Mouse (Mus musculus) MEL (cell line): Measurements from ENCODE around the gene Myo9b. TPM values are rescaled to one million over a fixed set of nuclear protein-coding genes. Genes with fewer than 3 reads are reported as not detected.

Source experiments
- DNase-seq: peaks from one replicate; pipeline ENCODE4 v3.0.0; 2011; ENCODE audit warnings: low read depth, low spot score
- H3K27ac ChIP-seq: 2 replicates; pipeline ENCODE4 v1.5.1; 2012; ENCODE audit warnings: low read depth, mild to moderate bottlenecking, control low read depth, low read length, moderate library complexity; ENCODE audit not compliant: control insufficient read depth
- H3K27me3 ChIP-seq, 2 experiments: fragments of 150-350 bp in 1 of 2; sonication (generic) in 1 of 2; 2 replicates each; pipeline ENCODE4 v1.6.1; 2012; ENCODE audit warnings: low read length in 2 of 2, mild to moderate bottlenecking in 2 of 2, improper control_type of control experiment in 1 of 2, moderate library complexity in 1 of 2; ENCODE audit not compliant: insufficient read depth in 2 of 2, control insufficient read depth in 1 of 2
- H3K36me3 ChIP-seq, 2 experiments: 2 replicates each; pipeline ENCODE4 v1.6.1; 2012 to 2014; ENCODE audit warnings: low read length in 2 of 2, improper control_type of control experiment in 1 of 2, inconsistent platforms in 1 of 2, mild to moderate bottlenecking in 1 of 2; ENCODE audit not compliant: insufficient read depth in 2 of 2, control insufficient read depth in 1 of 2
- H3K4me1 ChIP-seq, 2 experiments: fragments of 150-350 bp in 1 of 2; sonication (generic) in 1 of 2; 2 replicates each; pipeline ENCODE4 v1.6.1; 2012; ENCODE audit warnings: low read length in 2 of 2, improper control_type of control experiment in 1 of 2, mild to moderate bottlenecking in 1 of 2; ENCODE audit not compliant: insufficient read depth in 2 of 2, control insufficient read depth in 1 of 2
- H3K4me3 ChIP-seq, 2 experiments: fragments of 150-350 bp in 1 of 2; sonication (generic) in 1 of 2; 2 replicates each; pipeline ENCODE4 v1.5.1; 2012; ENCODE audit warnings: low read depth in 2 of 2, low read length in 2 of 2, mild to moderate bottlenecking in 2 of 2, moderate library complexity in 2 of 2, control low read depth in 1 of 2, improper control_type of control experiment in 1 of 2; ENCODE audit not compliant: control insufficient read depth in 1 of 2, insufficient read depth in 1 of 2
- H3K79me2 ChIP-seq: 2 replicates; pipeline ENCODE4 v1.6.1; 2012; ENCODE audit warnings: mild to moderate bottlenecking, low read length, moderate library complexity; ENCODE audit not compliant: control insufficient read depth, poor library complexity, insufficient read depth
- H3K9ac ChIP-seq: 2 replicates; pipeline ENCODE4 v1.6.1; 2012; ENCODE audit warnings: low read depth, mild to moderate bottlenecking, control low read depth, low read length, moderate library complexity; ENCODE audit not compliant: control insufficient read depth, poor library complexity, severe bottlenecking
- H3K9me3 ChIP-seq: fragments of 150-350 bp; sonication (generic); replicated peaks from 2 replicates; pipeline ENCODE4 v1.6.1; 2012; ENCODE audit warnings: mild to moderate bottlenecking, low read length, improper control_type of control experiment, moderate library complexity; ENCODE audit not compliant: insufficient read depth
- BHLHE40 ChIP-seq: IDR thresholded peaks from 2 replicates; pipeline ENCODE4 v1.6.1; 2012; ENCODE audit warnings: low read depth, mild to moderate bottlenecking, inconsistent platforms, low read length, improper control_type of control experiment, borderline replicate concordance
- CHD1 ChIP-seq: IDR thresholded peaks from 2 replicates; pipeline ENCODE4 v1.6.1; 2012; ENCODE audit warnings: low read depth, mild to moderate bottlenecking, inconsistent platforms, low read length, improper control_type of control experiment
- CHD2 ChIP-seq: IDR thresholded peaks from 2 replicates; pipeline ENCODE4 v1.6.1; 2011; ENCODE audit warnings: low read length, improper control_type of control experiment
- CTCF ChIP-seq, 3 experiments: IDR thresholded peaks in 2 of 3; conservative IDR thresholded peaks in 1 of 3; 2 replicates each; pipeline ENCODE4 v1.5.1; 2011 to 2012; ENCODE audit warnings: low read length in 3 of 3, low read depth in 2 of 3, mild to moderate bottlenecking in 2 of 3, improper control_type of control experiment in 1 of 3, inconsistent platforms in 1 of 3, mixed read lengths in 1 of 3, moderate library complexity in 1 of 3; ENCODE audit not compliant: control insufficient read depth in 1 of 3, insufficient read depth in 1 of 3, poor library complexity in 1 of 3, severe bottlenecking in 1 of 3
- ELF1 ChIP-seq: IDR thresholded peaks from 2 replicates; pipeline ENCODE4 v1.6.1; 2014; ENCODE audit warnings: low read depth, mild to moderate bottlenecking, inconsistent platforms, low read length, improper control_type of control experiment, moderate library complexity
- EP300 ChIP-seq, 2 experiments: IDR thresholded peaks; 2 replicates each; pipeline ENCODE4 v1.6.1; 2011; ENCODE audit warnings: improper control_type of control experiment in 2 of 2, low read length in 2 of 2, low read depth in 1 of 2, mild to moderate bottlenecking in 1 of 2
- GABPA ChIP-seq: IDR thresholded peaks from 2 replicates; pipeline ENCODE4 v1.6.1; 2012; ENCODE audit warnings: low read depth, mild to moderate bottlenecking, inconsistent platforms, low read length, improper control_type of control experiment, moderate library complexity
- JUND ChIP-seq: IDR thresholded peaks from 2 replicates; pipeline ENCODE4 v1.6.1; 2011; ENCODE audit warnings: low read depth, mild to moderate bottlenecking, improper control_type of control experiment, low read length
- MAFK ChIP-seq: IDR thresholded peaks from 2 replicates; pipeline ENCODE4 v1.6.1; 2011; ENCODE audit warnings: low read depth, mild to moderate bottlenecking, low read length, improper control_type of control experiment, borderline replicate concordance
- MAZ ChIP-seq: IDR thresholded peaks from 2 replicates; pipeline ENCODE4 v1.6.1; 2012; ENCODE audit warnings: low read depth, mild to moderate bottlenecking, inconsistent platforms, low read length, improper control_type of control experiment
- MYB ChIP-seq: IDR thresholded peaks from 2 replicates; pipeline ENCODE4 v1.6.1; 2011; ENCODE audit warnings: mild to moderate bottlenecking, low read depth, low read length, improper control_type of control experiment
- NELFE ChIP-seq: IDR thresholded peaks from 2 replicates; pipeline ENCODE4 v1.6.1; 2011; ENCODE audit warnings: low read depth, low read length, improper control_type of control experiment
- NRF1 ChIP-seq: IDR thresholded peaks from 2 replicates; pipeline ENCODE4 v1.6.1; 2014; ENCODE audit warnings: low read depth, mild to moderate bottlenecking, inconsistent platforms, low read length, improper control_type of control experiment, moderate library complexity; ENCODE audit not compliant: poor library complexity, insufficient read depth, severe bottlenecking
- POLR2AphosphoS2 ChIP-seq: IDR thresholded peaks from 2 replicates; pipeline ENCODE4 v1.6.1; 2011; ENCODE audit warnings: low read length, improper control_type of control experiment
- RAD21 ChIP-seq: IDR thresholded peaks from 2 replicates; pipeline ENCODE4 v1.6.1; 2011; ENCODE audit warnings: mild to moderate bottlenecking, low read depth, low read length, improper control_type of control experiment
- RCOR1 ChIP-seq: IDR thresholded peaks from 2 replicates; pipeline ENCODE4 v1.6.1; 2012; ENCODE audit warnings: low read depth, mild to moderate bottlenecking, inconsistent platforms, low read length, improper control_type of control experiment
- SMC3 ChIP-seq: IDR thresholded peaks from 2 replicates; pipeline ENCODE4 v1.6.1; 2011; ENCODE audit warnings: low read depth, low read length, improper control_type of control experiment
- TAL1 ChIP-seq: IDR thresholded peaks from 2 replicates; pipeline ENCODE4 v1.6.1; 2012; ENCODE audit warnings: mild to moderate bottlenecking, inconsistent platforms, low read length, moderate library complexity, mixed read lengths
- TCF12 ChIP-seq: IDR thresholded peaks from 2 replicates; pipeline ENCODE4 v1.6.1; 2014; ENCODE audit warnings: low read depth, mild to moderate bottlenecking, inconsistent platforms, low read length, improper control_type of control experiment, moderate library complexity
- UBTF ChIP-seq: IDR thresholded peaks from 2 replicates; pipeline ENCODE4 v1.6.1; 2012; ENCODE audit warnings: low read depth, mild to moderate bottlenecking, inconsistent platforms, low read length, improper control_type of control experiment, moderate library complexity, borderline replicate concordance; ENCODE audit not compliant: insufficient read depth
- USF2 ChIP-seq, 2 experiments: IDR thresholded peaks; 2 replicates each; pipeline ENCODE4 v1.6.1; 2011 to 2012; ENCODE audit warnings: improper control_type of control experiment in 2 of 2, low read length in 2 of 2, borderline replicate concordance in 1 of 2, inconsistent platforms in 1 of 2, low read depth in 1 of 2, mild to moderate bottlenecking in 1 of 2; ENCODE audit not compliant: insufficient read depth in 1 of 2
- ZC3H11A ChIP-seq: IDR thresholded peaks from 2 replicates; pipeline ENCODE4 v1.6.1; 2012; ENCODE audit warnings: low read depth, mild to moderate bottlenecking, inconsistent platforms, low read length, improper control_type of control experiment
- ZKSCAN1 ChIP-seq: IDR thresholded peaks from 2 replicates; pipeline ENCODE4 v1.6.1; 2012; ENCODE audit warnings: low read depth, mild to moderate bottlenecking, inconsistent platforms, low read length, improper control_type of control experiment, moderate library complexity
- polyA plus RNA-seq, 2 experiments: library from polyadenylated mRNA; stranded (reverse) in 1 of 2; unstranded in 1 of 2; fragments of >175 nt in 1 of 2; fragments of >200 nt in 1 of 2; gene quantifications; 2 replicates each; pipeline versions ENCODE4 v1.2.1 to v1.2.4; 2012; ENCODE audit warnings: low replicate concordance in 2 of 2, low read depth in 1 of 2; ENCODE audit not compliant: insufficient read length in 2 of 2, insufficient read depth in 1 of 2, missing spikeins in 1 of 2
- total RNA-seq: library from RNA; depleted of rRNA; stranded (reverse); fragments of 300-350 nt; gene quantifications from 2 replicates; pipeline ENCODE4 v1.2.3, GENCODE M21; 2012

The Myo9b gene
- total and polyA plus RNA-seq, 3 experiments: 35.8 to 54.8 (median 52.3) TPM

GRCm38 (mm10) chr8:71224560-71224959, 48.0 kb upstream of the Myo9b start:
- H3K27me3 ChIP-seq: no peaks in the 10 kb centered on the region; a peak in 2 of 4 replicates
- DNase-seq: peak; percentile 46
- H3K4me3 ChIP-seq: no peak overlapping the region
- H3K9me3 ChIP-seq: no peaks in the 10 kb centered on the region
- H3K27ac ChIP-seq: no peak overlapping the region
- H3K9ac ChIP-seq: no peak overlapping the region
- H3K36me3 ChIP-seq: no peaks in the 10 kb centered on the region
- H3K4me1 ChIP-seq: no peaks in the 10 kb centered on the region
- H3K79me2 ChIP-seq: no peaks in the 10 kb centered on the region
- TF ChIP-seq TAL1: no peak
- peak; percentile 48 for TF ChIP-seq RAD21
- peak in 2 of 3 experiments; percentile 32 to 53; a peak in 4 of 6 replicates for TF ChIP-seq CTCF (IDR thresholded peaks at IDR 0.05 in 2 of 3, conservative IDR thresholded peaks at IDR 0.05 in 1 of 3; ENCODE audit: control insufficient read depth in 1 of 3, insufficient read depth in 1 of 3, low read depth in 2 of 3, low read length in 3 of 3, poor library complexity in 1 of 3, severe bottlenecking in 1 of 3)
- TF ChIP-seq MAZ: no peak
- peak; percentile 24; the same call in 1 of the 2 replicates for TF ChIP-seq SMC3
- no peak for TF ChIP-seq RCOR1
- TF ChIP-seq JUND: no peak
- peak; percentile 34 for TF ChIP-seq ZC3H11A
- no peak for TF ChIP-seq GABPA
- TF ChIP-seq CHD2: no peak

GRCm38 (mm10) chr8:71242757-71243156, 29.8 kb upstream of the Myo9b start:
- Histone ChIP-seq H3K79me2 (no peaks in the 10 kb centered on the region), H3K36me3 (no peaks in the 10 kb centered on the region), H3K4me3 (no peak overlapping the region), H3K9ac (no peak overlapping the region), H3K27me3 (no peaks in the 10 kb centered on the region), H3K27ac (no peak overlapping the region), H3K4me1 (no peaks in the 10 kb centered on the region), H3K9me3 (no peaks in the 10 kb centered on the region)
- TF ChIP-seq USF2 (IDR thresholded peaks at IDR 0.05; ENCODE audit: borderline replicate concordance in 1 of 2, insufficient read depth in 1 of 2, low read depth in 1 of 2, low read length in 2 of 2) (no peak), NRF1 (no peak), ZKSCAN1 (no peak), JUND (no peak), MYB (no peak), POLR2AphosphoS2 (no peak), BHLHE40 (no peak), UBTF (no peak), EP300 (IDR thresholded peaks at IDR 0.05; ENCODE audit: low read depth in 1 of 2, low read length in 2 of 2) (no peak), TAL1 (no peak), ELF1 (no peak), MAFK (no peak), TCF12 (no peak), CHD1 (no peak), NELFE (no peak), CTCF (IDR thresholded peaks at IDR 0.05 in 2 of 3, conservative IDR thresholded peaks at IDR 0.05 in 1 of 3; ENCODE audit: control insufficient read depth in 1 of 3, insufficient read depth in 1 of 3, low read depth in 2 of 3, low read length in 3 of 3, poor library complexity in 1 of 3, severe bottlenecking in 1 of 3) (no peak), MAZ (no peak)
- no peak for DNase-seq
